Mouse (Mus musculus) cortical plate, adult 2 months (tissue): ENCODE data around the gene Ppip5k2.

ENCODE experiments used
- CTCF ChIP-seq: fragments of 200-500 bp; IDR thresholded peaks from 2 replicates; pipeline ENCODE4 v1.5.1; 2011; ENCODE audit warnings: mild to moderate bottlenecking, control low read depth, low read length; ENCODE audit not compliant: insufficient read depth; ENCODE audit errors: extremely low read depth
- POLR2A ChIP-seq: fragments of 200-500 bp; IDR thresholded peaks from 2 replicates; pipeline ENCODE4 v1.6.1; 2011; ENCODE audit warnings: mild to moderate bottlenecking, low read length, control low read depth; ENCODE audit not compliant: insufficient read depth; ENCODE audit errors: extremely low read depth

- TF ChIP-seq CTCF = no peak
- TF ChIP-seq POLR2A = 0 out of 2 replicates have a peak, but pooled peaks have one; percentile 31
Measured at GRCm38 (mm10) chr1:97660687-97661405, 109.4 kb downstream of the Ppip5k2 start.
